Mouse (Mus musculus): ENCODE measurements around the gene Col9a3. TPM values are rescaled to one million over a fixed set of nuclear protein-coding genes. Genes with fewer than 3 reads are reported as not detected.
A peak's percentile ranks its signal among the peaks of the same experiment; 100 is the strongest.

The Col9a3 gene
- polyA plus RNA-seq, 1 experiment from 2014 or later: 12.2 TPM

DNA sequence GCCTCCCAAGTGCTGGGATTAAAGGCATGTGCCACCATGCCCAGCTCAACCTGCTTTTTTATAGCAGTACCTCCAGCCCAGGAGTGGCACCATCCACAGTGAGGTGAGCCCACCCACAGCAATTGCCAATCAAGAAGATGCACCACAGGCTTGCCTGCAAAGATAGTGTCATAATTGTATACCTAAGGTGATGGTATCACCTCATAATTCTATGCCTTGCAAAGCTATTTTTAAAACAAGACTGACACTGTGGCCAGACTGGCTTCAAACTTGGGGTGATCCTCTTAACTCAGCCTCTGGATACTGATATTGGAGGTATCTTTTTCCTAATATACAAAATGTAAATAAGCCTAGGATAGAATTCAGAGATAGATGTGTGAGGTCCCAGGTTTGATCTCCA, 46.0 kb downstream of the Col9a3 start:
- Histone ChIP-seq H3K4me3 (no peak overlapping the region), H3K36me3 (replicated peaks) (no peaks in the 10 kb centered on the region), H3K27ac (replicated peaks) (no peak overlapping the region), H3K9me3 (peaks cover 17% of the 10 kb centered on the region), H3K27me3 (replicated peaks; ENCODE audit: low read depth, poor library complexity, severe bottlenecking) (peaks cover 46% of the 10 kb centered on the region), H3K4me1 (peaks cover 8% of the 10 kb centered on the region; the same call in 1 of the 2 replicates)
- DNase-seq (ENCODE audit: low spot score): no peak

DNA sequence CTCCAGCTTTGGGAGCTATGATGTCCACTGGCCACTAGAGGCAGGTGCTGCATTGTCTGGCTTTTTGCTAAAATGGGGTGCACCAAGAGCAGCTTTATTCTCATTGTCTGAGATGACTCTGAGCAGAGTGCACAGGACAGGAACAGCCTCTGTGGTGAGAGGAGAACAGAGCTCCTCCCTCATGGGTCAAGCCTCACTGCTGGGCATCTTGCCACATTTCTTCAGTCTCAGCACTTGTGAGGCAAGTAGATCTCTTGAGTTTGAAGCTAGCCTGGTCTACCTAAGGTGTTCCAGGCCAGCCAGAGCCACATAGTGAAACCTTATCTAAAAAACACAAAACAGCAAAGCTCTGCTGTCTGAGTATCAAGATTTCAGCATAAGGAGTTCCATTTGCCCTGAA, 49.3 kb downstream of the Col9a3 start:
- H3K36me3 ChIP-seq (replicated peaks): no peaks in the 10 kb centered on the region
- DNase-seq (ENCODE audit: low spot score): no peak
- peaks cover 17% of the 10 kb centered on the region for H3K9me3 ChIP-seq
- peaks cover 19% of the 10 kb centered on the region for H3K27me3 ChIP-seq (replicated peaks; ENCODE audit: low read depth, poor library complexity, severe bottlenecking)
- no peak overlapping the region for H3K4me3 ChIP-seq
- H3K27ac ChIP-seq (replicated peaks): no peak overlapping the region
- H3K4me1 ChIP-seq: peaks cover 4% of the 10 kb centered on the region; the same call in 1 of the 2 replicates

DNA sequence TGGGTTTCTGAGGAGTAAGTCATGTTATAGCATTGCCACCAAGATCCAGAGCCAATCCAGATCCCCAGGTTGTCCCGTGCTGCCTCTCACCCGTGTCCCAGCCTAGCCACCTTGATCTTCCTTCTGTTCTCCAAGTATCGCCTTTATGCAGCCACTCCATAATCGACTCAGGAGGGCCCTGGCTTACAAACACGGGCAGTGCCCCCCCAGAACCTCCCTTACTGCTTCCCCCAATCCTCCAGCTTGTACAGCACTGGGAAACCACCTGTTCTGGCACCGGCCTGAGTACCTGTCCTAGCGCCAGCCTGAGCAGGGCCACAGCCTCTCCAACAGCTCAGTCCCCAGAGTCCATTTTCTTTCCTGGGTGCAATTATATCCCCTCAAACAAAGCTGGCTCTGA, 57.1 kb downstream of the Col9a3 start:
- H3K27me3 ChIP-seq (replicated peaks; ENCODE audit: low read depth, poor library complexity, severe bottlenecking): no peaks in the 10 kb centered on the region
- no peak overlapping the region for H3K27ac ChIP-seq (replicated peaks)
- H3K9me3 ChIP-seq: no peaks in the 10 kb centered on the region
- peaks cover 12% of the 10 kb centered on the region for H3K4me1 ChIP-seq
- 84% methylated on average over 7 of the region's 7 CpGs for WGBS
- no peak overlapping the region for H3K4me3 ChIP-seq
- H3K36me3 ChIP-seq (replicated peaks): no peaks in the 10 kb centered on the region
- no peak for DNase-seq (ENCODE audit: low spot score)

DNA sequence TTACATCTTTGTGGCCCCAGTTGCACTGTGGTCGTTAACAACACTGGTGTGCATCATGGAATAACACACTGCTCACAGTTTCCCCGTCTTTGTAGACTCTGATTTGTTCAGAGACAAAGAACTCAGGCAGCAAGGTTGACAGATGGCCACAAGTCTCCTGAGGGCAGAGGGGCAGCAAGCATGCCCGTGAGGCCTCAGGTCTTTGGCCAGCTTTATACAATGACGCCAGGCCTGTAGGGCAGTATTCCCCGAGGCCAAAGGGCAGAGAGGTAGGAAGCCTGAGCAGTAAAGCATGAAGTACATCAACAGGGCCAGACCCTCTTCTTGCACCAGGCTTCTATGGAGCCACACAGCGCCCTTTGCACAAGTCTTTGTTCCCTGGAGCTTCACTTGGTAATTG, 57.6 kb downstream of the Col9a3 start:
- Histone ChIP-seq H3K27me3 (replicated peaks; ENCODE audit: low read depth, poor library complexity, severe bottlenecking) (no peaks in the 10 kb centered on the region; the same call in 1 of the 2 replicates), H3K36me3 (replicated peaks) (no peaks in the 10 kb centered on the region), H3K4me3 (no peak overlapping the region), H3K9me3 (no peaks in the 10 kb centered on the region), H3K4me1 (peaks cover 17% of the 10 kb centered on the region), H3K27ac (replicated peaks) (no peak overlapping the region; the same call in 1 of the 2 replicates)
- 70% methylated on average over 6 of the region's 6 CpGs for WGBS
- DNase-seq (ENCODE audit: low spot score): no peak

DNA sequence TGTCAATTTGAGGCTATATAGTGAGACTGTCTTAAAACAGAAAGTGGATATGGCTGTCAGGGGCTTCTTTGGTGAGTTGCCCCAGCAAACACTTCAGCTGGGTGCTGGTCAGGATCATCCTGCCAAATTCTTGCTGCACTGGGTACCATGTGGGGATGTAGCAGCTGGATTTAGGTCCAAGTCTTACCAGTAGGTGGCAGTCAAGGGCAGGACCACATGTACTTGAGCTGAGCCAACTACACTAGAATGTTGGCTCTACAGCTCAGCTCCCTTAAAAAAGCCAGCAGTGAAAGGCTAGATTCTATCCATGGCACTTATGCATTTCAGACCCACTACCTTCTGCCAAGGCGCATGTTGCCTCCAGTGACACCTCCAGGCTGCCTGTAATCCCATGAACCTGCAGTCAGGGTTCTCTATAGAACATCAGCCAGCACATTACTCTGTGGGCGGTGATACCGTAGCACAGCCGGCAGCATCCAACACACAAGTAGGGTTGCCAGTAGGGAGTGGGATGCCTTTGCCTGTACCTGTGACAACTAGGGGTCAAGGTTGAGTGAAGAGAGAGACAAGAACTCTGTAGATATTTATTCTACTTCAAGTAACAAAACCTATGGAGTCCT, 59.9 kb downstream of the Col9a3 start:
- Histone ChIP-seq H3K36me3 (replicated peaks) (peaks cover 24% of the 10 kb centered on the region), H3K9me3 (no peaks in the 10 kb centered on the region), H3K27ac (replicated peaks) (no peak overlapping the region), H3K4me1 (peaks cover 19% of the 10 kb centered on the region), H3K27me3 (replicated peaks; ENCODE audit: low read depth, poor library complexity, severe bottlenecking) (no peaks in the 10 kb centered on the region; the same call in 1 of the 2 replicates), H3K4me3 (no peak overlapping the region)
- DNase-seq (ENCODE audit: low spot score): peak; percentile 72
- WGBS: 76% methylated on average over 4 of the region's 4 CpGs

DNA sequence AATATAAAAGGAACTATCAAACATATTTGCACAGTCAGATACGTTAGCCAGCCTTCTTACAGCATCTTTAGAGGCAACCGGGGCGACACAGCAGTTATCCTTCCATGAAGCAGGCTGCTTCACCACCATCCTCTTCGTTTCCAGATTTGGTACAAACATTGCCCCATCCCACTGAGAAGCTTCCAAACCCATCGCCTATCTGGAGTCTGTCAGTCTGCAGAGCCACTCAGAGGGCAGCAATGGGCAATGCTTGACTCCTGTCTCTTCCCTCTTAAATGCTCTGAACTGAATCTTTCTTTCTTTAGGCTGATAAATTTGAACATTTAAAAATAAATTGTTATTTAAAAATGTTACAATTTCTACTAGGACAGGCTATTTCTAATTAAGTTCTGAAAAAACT, 60.8 kb downstream of the Col9a3 start:
- WGBS: 87% methylated on average over 5 of the region's 5 CpGs
- Histone ChIP-seq H3K4me3 (no peak overlapping the region), H3K36me3 (replicated peaks) (peaks cover 25% of the 10 kb centered on the region), H3K27ac (replicated peaks) (no peak overlapping the region), H3K4me1 (peaks cover 19% of the 10 kb centered on the region), H3K27me3 (replicated peaks; ENCODE audit: low read depth, poor library complexity, severe bottlenecking) (no peaks in the 10 kb centered on the region; the same call in 1 of the 2 replicates), H3K9me3 (no peaks in the 10 kb centered on the region)
- no peak for DNase-seq (ENCODE audit: low spot score)

DNA sequence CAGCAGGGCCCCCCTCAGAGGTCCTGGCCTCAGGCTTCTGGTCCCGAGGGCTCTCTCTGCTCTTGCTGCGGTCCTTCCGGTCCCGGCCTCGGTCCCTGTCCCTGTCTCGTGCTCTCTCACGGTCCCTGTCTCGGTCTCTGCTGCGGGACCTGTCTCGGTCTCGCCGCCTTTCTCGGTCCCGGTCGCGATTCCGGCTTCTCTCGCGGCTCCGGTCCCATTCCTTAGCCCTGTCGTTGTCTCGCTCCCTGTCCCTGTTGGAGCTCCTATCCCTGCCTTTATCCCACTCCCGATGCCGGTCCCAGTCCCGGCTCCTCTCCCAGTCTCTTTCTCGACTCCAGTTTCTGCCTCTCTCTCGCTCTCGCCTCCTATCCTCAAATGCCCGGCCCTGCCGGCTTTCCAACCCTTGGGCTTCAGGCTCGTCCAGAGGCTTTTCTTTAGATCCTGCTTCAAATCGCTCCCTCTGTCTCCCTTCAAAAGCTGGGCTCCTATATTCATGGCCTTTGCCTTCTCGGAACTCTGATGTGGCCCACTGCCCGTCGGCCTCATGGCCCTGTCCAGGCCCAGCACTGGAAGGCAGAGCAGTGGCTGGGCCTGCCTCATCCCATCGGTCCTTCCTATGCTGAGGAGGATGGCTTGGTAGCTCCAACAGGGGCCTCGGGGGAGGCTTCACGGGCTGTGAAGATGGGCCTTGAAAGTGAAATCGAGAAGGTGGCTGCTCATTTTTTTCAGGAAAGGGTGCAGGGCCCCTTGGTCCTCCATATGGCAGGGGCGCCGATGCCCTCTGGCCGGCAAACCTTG, 62.0 kb downstream of the Col9a3 start:
- Histone ChIP-seq H3K36me3 (replicated peaks) (peaks cover 32% of the 10 kb centered on the region), H3K4me3 (peak overlapping the region; percentile 46), H3K4me1 (peaks cover 19% of the 10 kb centered on the region), H3K27me3 (replicated peaks; ENCODE audit: low read depth, poor library complexity, severe bottlenecking) (no peaks in the 10 kb centered on the region; the same call in 1 of the 2 replicates), H3K9me3 (no peaks in the 10 kb centered on the region), H3K27ac (replicated peaks) (peak overlapping the region; percentile 76)
- WGBS: 24% methylated on average over 42 of the region's 42 CpGs
- DNase-seq (ENCODE audit: low spot score): peak; percentile 39

DNA sequence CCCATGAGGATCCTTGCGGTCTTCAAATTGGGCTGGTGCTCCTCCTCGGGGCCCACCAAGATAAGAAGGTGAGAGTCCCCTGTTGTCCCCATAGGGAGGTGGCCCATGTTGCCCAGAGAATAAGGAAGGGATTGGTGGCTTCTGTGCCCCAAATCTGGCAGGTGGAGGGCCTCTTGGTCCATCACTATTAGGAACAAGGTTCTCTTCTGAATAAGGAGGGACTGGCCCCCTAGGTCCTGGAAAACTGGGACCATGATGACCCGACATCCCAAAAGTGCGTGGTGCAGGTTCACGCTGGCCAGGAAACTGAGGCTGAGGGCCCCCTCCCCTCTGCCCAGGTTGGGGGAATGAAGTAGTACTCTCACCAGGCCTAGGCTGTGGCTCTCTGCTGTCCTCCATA, 62.9 kb downstream of the Col9a3 start:
- H3K4me3 ChIP-seq: no peak overlapping the region
- WGBS: 96% methylated on average over 5 of the region's 5 CpGs
- no peaks in the 10 kb centered on the region for H3K9me3 ChIP-seq
- H3K4me1 ChIP-seq: peaks cover 13% of the 10 kb centered on the region
- no peaks in the 10 kb centered on the region; the same call in 1 of the 2 replicates for H3K27me3 ChIP-seq (replicated peaks; ENCODE audit: low read depth, poor library complexity, severe bottlenecking)
- no peak overlapping the region for H3K27ac ChIP-seq (replicated peaks)
- peaks cover 41% of the 10 kb centered on the region for H3K36me3 ChIP-seq (replicated peaks)
- DNase-seq (ENCODE audit: low spot score): no peak

DNA sequence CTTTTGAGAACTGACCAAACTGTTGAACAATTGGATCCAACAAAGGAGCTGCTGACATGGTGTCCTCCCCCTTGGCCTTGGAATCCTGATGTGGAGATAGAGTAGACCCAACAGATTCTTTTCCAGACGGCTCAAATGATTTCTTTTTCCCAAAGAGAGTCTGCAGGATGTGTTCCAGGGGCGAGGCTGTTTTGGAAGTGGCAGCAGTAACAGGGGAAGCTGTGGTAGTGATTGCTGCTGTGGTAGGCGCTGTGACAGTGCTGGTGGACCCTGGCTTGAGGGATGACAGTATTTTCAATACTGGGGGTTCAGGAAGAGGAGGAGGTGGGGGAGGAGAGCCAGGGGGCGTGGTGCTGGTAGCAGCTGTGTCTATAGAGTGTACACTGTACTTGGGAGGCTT, 64.4 kb downstream of the Col9a3 start:
- no peak overlapping the region for H3K4me3 ChIP-seq
- H3K27ac ChIP-seq (replicated peaks): no peak overlapping the region
- H3K27me3 ChIP-seq (replicated peaks; ENCODE audit: low read depth, poor library complexity, severe bottlenecking): no peaks in the 10 kb centered on the region; the same call in 1 of the 2 replicates
- no peak for DNase-seq (ENCODE audit: low spot score)
- H3K36me3 ChIP-seq (replicated peaks): peaks cover 56% of the 10 kb centered on the region
- H3K4me1 ChIP-seq: peaks cover 13% of the 10 kb centered on the region
- no peaks in the 10 kb centered on the region for H3K9me3 ChIP-seq
- 91% methylated on average over 4 of the region's 4 CpGs for WGBS

Other genes starting within 250 kb of the Col9a3 start
- gene Slco4a1, start 141.5 kb upstream of the Col9a3 start, polyA plus RNA-seq (2016; fragmentation: Nextera tagmentation; extraction: Ambion mirVana): 3.3 and 4.1 TPM in 2 replicates
- gene Ntsr1, start 97.8 kb upstream of the Col9a3 start, polyA plus RNA-seq (2016; fragmentation: Nextera tagmentation; extraction: Ambion mirVana): 0.16 and 0.35 TPM in 2 replicates
- gene Mrgbp, start 16.5 kb upstream of the Col9a3 start, polyA plus RNA-seq (2016; fragmentation: Nextera tagmentation; extraction: Ambion mirVana): 34.6 and 35.1 TPM in 2 replicates
- gene Ogfr, start 8.5 kb upstream of the Col9a3 start, polyA plus RNA-seq (2016; fragmentation: Nextera tagmentation; extraction: Ambion mirVana): 104 and 107 TPM in 2 replicates
- 0.11 and 0.18 TPM in 2 replicates for gene Tcfl5, start 44.9 kb downstream of the Col9a3 start, polyA plus RNA-seq (2016; fragmentation: Nextera tagmentation; extraction: Ambion mirVana)
- 33.1 and 34.3 TPM in 2 replicates for gene Dido1, start 112.2 kb downstream of the Col9a3 start, polyA plus RNA-seq (2016; fragmentation: Nextera tagmentation; extraction: Ambion mirVana)
- 46.7 and 51.7 TPM in 2 replicates for gene Gid8, start 112.3 kb downstream of the Col9a3 start, polyA plus RNA-seq (2016; fragmentation: Nextera tagmentation; extraction: Ambion mirVana)
- gene Slc17a9, start 127.5 kb downstream of the Col9a3 start, polyA plus RNA-seq (2016; fragmentation: Nextera tagmentation; extraction: Ambion mirVana): 0.38 and 0.66 TPM in 2 replicates
- 1.2 and 1.9 TPM in 2 replicates for gene Bhlhe23, start 179.1 kb downstream of the Col9a3 start, polyA plus RNA-seq (2016; fragmentation: Nextera tagmentation; extraction: Ambion mirVana)